Mouse (Mus musculus) stomach, postnatal 0 days (tissue): ENCODE data around the gene Samhd1.

Experiments
- CTCF ChIP-seq: IDR thresholded peaks from 2 replicates; pipeline ENCODE4 v1.5.1; 2016; ENCODE audit warnings: antibody characterized with exemption, low read depth, mild to moderate bottlenecking, moderate library complexity
- EP300 ChIP-seq: optimal IDR thresholded peaks from 2 replicates; pipeline ENCODE3; 2016; ENCODE audit warnings: antibody characterized with exemption

DNA sequence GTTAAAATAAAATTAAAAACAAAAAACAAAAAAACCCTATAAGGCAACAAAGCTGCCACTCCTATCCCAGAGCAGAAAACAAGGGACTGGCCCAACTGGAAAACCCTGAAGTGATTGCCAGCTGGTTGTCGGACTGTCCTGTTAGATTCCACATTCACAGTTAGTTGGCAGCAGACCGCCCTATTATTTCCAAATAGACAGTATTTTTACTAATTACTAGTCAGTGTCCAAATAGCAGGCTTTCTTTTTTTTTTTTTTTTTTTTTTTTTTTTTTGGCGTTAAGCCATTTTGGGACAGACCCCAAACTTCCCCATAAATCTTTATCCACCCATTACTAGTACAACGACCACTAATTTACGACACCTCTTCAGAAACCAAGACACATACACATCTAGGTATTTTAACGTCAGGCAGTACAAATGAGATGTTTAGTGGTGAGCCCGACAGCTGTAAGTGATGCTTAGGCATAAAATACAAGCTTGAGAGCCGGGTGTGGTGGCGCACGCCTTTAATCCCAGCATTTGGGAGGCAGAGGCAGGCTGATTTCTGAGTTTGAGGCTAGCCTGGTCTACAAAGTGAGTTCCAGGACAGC is 560 bp upstream of the Samhd1 start:
- TF ChIP-seq CTCF (no peak), EP300 (no peak)
